Mouse (Mus musculus) intestine, embryonic 16.5 days (tissue): ENCODE data around the gene Wdr25. TPM values are rescaled to one million over a fixed set of nuclear protein-coding genes. Genes with fewer than 3 reads are reported as not detected.
A peak's percentile ranks its signal among the peaks of the same experiment; 100 is the strongest.

ENCODE experiments used
- ATAC-seq: fragments of 200-750 bp; cut with Nextera tagmentation; 2 replicates; pipeline ENCODE4 v1.8.0; 2017; ENCODE audit warnings: moderate TSS enrichment, moderate library complexity
- H3K27ac ChIP-seq: fragments of 300-500 bp; sonication (generic); 2 replicates; pipeline ENCODE4 v1.5.1; 2014; ENCODE audit warnings: mild to moderate bottlenecking, low read length
- H3K27me3 ChIP-seq: fragments of 300-500 bp; sonication (generic); replicated peaks from 2 replicates; pipeline ENCODE4 v1.6.1; 2014; ENCODE audit warnings: low read length, control low read depth, mixed read lengths; ENCODE audit not compliant: control insufficient read depth, insufficient read depth
- H3K36me3 ChIP-seq: fragments of 300-500 bp; sonication (generic); 2 replicates; pipeline ENCODE4 v1.6.1; 2014; ENCODE audit warnings: low read length, control low read depth; ENCODE audit not compliant: control insufficient read depth, insufficient read depth
- H3K4me1 ChIP-seq: fragments of 300-500 bp; sonication (generic); 2 replicates; pipeline ENCODE4 v1.6.1; 2014; ENCODE audit warnings: low read length, control low read depth, mixed read lengths; ENCODE audit not compliant: control insufficient read depth, insufficient read depth
- H3K4me2 ChIP-seq: fragments of 300-500 bp; sonication (generic); 2 replicates; pipeline ENCODE4 v1.6.1; 2014; ENCODE audit warnings: low read depth, low read length, control low read depth
- H3K4me3 ChIP-seq: fragments of 300-500 bp; sonication (generic); 2 replicates; pipeline ENCODE4 v1.5.1; 2014; ENCODE audit warnings: mild to moderate bottlenecking, low read length
- H3K9ac ChIP-seq: fragments of 300-500 bp; sonication (generic); 2 replicates; pipeline ENCODE4 v1.6.1; 2014; ENCODE audit warnings: low read depth, low read length
- H3K9me3 ChIP-seq: fragments of 300-500 bp; sonication (generic); 2 replicates; pipeline ENCODE4 v1.6.1; 2016; ENCODE audit warnings: low read length, control low read depth; ENCODE audit not compliant: control insufficient read depth
- WGBS: fragments of 180-500 bp; shearing (Covaris S2); extraction: QIAGEN DNeasy Blood & Tissue Kit; methylation state at CpG from one replicate; pipeline ENCODE4 v1.1.7; 2014; 5-methylcytosine and 5-hydroxymethylcytosine counted together
- polyA plus RNA-seq: library from polyadenylated mRNA; unstranded; fragments of >200 nt; fragmentation: Nextera tagmentation; extraction: Ambion mirVana; gene quantifications from 2 replicates; pipeline ENCODE4 v1.2.1, GENCODE M21; 2015

Gene Wdr25
- polyA plus RNA-seq, 1 experiment from 2014 or later = 6.9 TPM

GRCm38 (mm10) chr12:108981941-108982683, 88.7 kb downstream of the Wdr25 start:
- H3K9ac ChIP-seq = no peak overlapping the region
- peaks cover 7% of the 10 kb centered on the region; the same call in 1 of the 2 replicates for H3K4me1 ChIP-seq
- H3K27ac ChIP-seq = no peak overlapping the region
- no peaks in the 10 kb centered on the region for H3K36me3 ChIP-seq
- no peak overlapping the region for H3K4me2 ChIP-seq
- H3K4me3 ChIP-seq = no peak overlapping the region
- no peaks in the 10 kb centered on the region for H3K27me3 ChIP-seq
- 81% methylated on average over 14 of the region's 14 CpGs for WGBS
- no peaks in the 10 kb centered on the region for H3K9me3 ChIP-seq
- no peak for ATAC-seq

DNA sequence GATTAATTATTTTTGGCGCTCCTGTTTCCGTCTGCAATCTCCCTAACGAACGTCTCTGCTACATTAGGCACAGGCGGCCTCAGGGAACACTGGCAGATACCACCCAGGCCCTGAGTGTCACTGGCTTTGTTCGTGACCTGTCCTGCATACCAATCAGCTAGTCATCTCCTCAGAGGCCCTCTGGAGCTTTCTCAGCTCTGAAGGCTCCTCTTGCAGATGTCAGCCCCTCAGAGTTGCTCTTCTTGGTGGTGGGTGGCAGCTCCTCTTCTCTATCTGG, 89.2 kb downstream of the Wdr25 start:
- Histone ChIP-seq H3K36me3 (no peaks in the 10 kb centered on the region), H3K4me1 (peaks cover 7% of the 10 kb centered on the region; the same call in 1 of the 2 replicates), H3K27ac (no peak overlapping the region), H3K4me2 (no peak overlapping the region), H3K27me3 (no peaks in the 10 kb centered on the region), H3K4me3 (no peak overlapping the region), H3K9ac (no peak overlapping the region), H3K9me3 (no peaks in the 10 kb centered on the region)
- 76% methylated on average over 6 of the region's 6 CpGs for WGBS
- no peak for ATAC-seq

DNA sequence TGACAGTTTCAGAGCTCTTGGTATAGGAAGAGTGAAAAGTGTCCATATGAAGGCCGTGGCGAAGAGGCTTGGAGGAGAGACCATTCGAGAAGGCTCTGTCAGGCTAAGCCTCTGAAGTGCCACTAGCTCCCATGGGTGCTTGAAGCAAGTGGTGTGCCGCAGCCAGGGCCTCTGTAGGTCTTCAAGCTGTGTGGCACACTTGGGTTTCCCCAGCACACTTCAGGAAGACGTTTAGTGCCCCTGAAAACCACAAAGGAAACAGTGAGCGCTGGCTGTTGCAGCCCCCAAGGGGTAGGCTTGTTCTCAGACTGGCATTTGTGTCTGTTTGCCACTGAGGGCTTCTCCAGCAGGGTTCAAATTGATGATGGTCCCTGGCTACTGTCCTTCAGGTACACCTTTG, 90.1 kb downstream of the Wdr25 start:
- H3K9me3 ChIP-seq = no peaks in the 10 kb centered on the region
- no peak overlapping the region for H3K9ac ChIP-seq
- H3K27me3 ChIP-seq = no peaks in the 10 kb centered on the region
- peaks cover 7% of the 10 kb centered on the region; the same call in 1 of the 2 replicates for H3K4me1 ChIP-seq
- H3K36me3 ChIP-seq = no peaks in the 10 kb centered on the region
- WGBS = 89% methylated on average over 6 of the region's 6 CpGs
- no peak for ATAC-seq
- no peak overlapping the region for H3K4me2 ChIP-seq
- H3K27ac ChIP-seq = no peak overlapping the region
- no peak overlapping the region for H3K4me3 ChIP-seq

DNA sequence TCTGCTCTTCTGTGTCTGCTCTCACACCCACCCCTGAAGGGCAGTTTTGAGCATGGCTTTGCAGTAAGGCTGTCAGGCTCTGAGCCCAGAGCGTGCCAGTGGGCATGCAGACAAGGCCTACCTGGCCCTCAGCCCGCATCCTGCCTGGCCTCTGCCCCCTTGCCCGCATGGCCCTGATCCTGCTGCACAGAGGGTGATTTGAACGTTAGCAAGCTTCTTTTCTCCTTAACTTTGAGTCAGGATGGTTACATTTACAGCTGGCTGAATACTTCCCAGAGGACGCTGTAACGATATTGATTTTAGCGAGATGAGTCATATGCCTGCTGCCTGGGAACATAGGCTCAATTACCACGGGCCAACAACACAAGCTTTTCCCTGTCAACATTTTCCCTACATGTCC, 91.0 kb downstream of the Wdr25 start:
- H3K4me3 ChIP-seq = no peak overlapping the region
- H3K27me3 ChIP-seq = no peaks in the 10 kb centered on the region
- H3K27ac ChIP-seq = no peak overlapping the region
- no peak overlapping the region for H3K9ac ChIP-seq
- H3K9me3 ChIP-seq = no peaks in the 10 kb centered on the region
- WGBS = 64% methylated on average over 8 of the region's 8 CpGs
- peaks cover 7% of the 10 kb centered on the region; the same call in 1 of the 2 replicates for H3K4me1 ChIP-seq
- no peak overlapping the region for H3K4me2 ChIP-seq
- no peaks in the 10 kb centered on the region for H3K36me3 ChIP-seq
- no peak for ATAC-seq

DNA sequence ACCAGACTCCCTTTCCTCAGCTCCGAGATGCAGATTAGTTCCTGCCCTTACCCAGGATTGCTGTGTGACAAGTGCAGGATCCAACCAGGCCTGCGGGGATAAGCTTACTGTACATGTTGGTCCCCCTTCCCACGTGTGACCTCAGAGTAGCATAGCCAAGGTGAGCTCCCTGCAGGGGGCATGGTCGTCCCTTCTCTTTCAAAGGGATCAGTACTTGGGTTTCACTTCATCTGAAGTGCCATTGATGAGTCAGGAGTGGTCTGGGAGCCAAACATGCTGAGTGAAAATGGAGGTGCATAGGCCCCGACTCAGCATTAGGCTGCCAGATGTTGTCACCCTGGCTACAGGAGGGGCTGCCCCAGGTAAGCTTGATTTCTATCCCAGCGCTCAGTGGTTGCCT, 91.6 kb downstream of the Wdr25 start:
- peaks cover 7% of the 10 kb centered on the region; the same call in 1 of the 2 replicates for H3K4me1 ChIP-seq
- 69% methylated on average over 6 of the region's 6 CpGs for WGBS
- H3K9me3 ChIP-seq = no peaks in the 10 kb centered on the region
- H3K9ac ChIP-seq = no peak overlapping the region
- ATAC-seq = no peak
- H3K4me2 ChIP-seq = no peak overlapping the region
- no peaks in the 10 kb centered on the region for H3K27me3 ChIP-seq
- no peak overlapping the region for H3K27ac ChIP-seq
- no peaks in the 10 kb centered on the region for H3K36me3 ChIP-seq
- no peak overlapping the region for H3K4me3 ChIP-seq

GRCm38 (mm10) chr12:108987448-108987847, 94.0 kb downstream of the Wdr25 start:
- no peak overlapping the region for H3K27ac ChIP-seq
- H3K4me2 ChIP-seq = no peak overlapping the region
- no peak for ATAC-seq
- no peaks in the 10 kb centered on the region for H3K36me3 ChIP-seq
- WGBS = 92% methylated on average over 9 of the region's 9 CpGs
- H3K9me3 ChIP-seq = no peaks in the 10 kb centered on the region
- peaks cover 7% of the 10 kb centered on the region; the same call in 1 of the 2 replicates for H3K4me1 ChIP-seq
- H3K9ac ChIP-seq = no peak overlapping the region
- H3K27me3 ChIP-seq = no peaks in the 10 kb centered on the region
- no peak overlapping the region for H3K4me3 ChIP-seq

- H3K4me1 ChIP-seq = no peaks in the 10 kb centered on the region
- no peaks in the 10 kb centered on the region for H3K27me3 ChIP-seq
- H3K36me3 ChIP-seq = no peaks in the 10 kb centered on the region
- ATAC-seq = no peak
- no peak overlapping the region for H3K27ac ChIP-seq
- H3K9ac ChIP-seq = no peak overlapping the region
- H3K4me3 ChIP-seq = no peak overlapping the region
- H3K4me2 ChIP-seq = no peak overlapping the region
- WGBS = 45% methylated on average over 9 of the region's 9 CpGs
- no peaks in the 10 kb centered on the region for H3K9me3 ChIP-seq
These were observed 97.0 kb downstream of the Wdr25 start for GRCm38 (mm10) chr12:108990425-108990824.

GRCm38 (mm10) chr12:108993046-108993445, 99.6 kb downstream of the Wdr25 start:
- no peaks in the 10 kb centered on the region for H3K4me1 ChIP-seq
- H3K9me3 ChIP-seq = no peaks in the 10 kb centered on the region
- H3K27ac ChIP-seq = no peak overlapping the region
- H3K9ac ChIP-seq = no peak overlapping the region
- WGBS = 66% methylated on average over 2 of the region's 2 CpGs
- H3K27me3 ChIP-seq = no peaks in the 10 kb centered on the region
- no peak overlapping the region for H3K4me2 ChIP-seq
- no peak overlapping the region for H3K4me3 ChIP-seq
- no peak for ATAC-seq
- no peaks in the 10 kb centered on the region for H3K36me3 ChIP-seq

DNA sequence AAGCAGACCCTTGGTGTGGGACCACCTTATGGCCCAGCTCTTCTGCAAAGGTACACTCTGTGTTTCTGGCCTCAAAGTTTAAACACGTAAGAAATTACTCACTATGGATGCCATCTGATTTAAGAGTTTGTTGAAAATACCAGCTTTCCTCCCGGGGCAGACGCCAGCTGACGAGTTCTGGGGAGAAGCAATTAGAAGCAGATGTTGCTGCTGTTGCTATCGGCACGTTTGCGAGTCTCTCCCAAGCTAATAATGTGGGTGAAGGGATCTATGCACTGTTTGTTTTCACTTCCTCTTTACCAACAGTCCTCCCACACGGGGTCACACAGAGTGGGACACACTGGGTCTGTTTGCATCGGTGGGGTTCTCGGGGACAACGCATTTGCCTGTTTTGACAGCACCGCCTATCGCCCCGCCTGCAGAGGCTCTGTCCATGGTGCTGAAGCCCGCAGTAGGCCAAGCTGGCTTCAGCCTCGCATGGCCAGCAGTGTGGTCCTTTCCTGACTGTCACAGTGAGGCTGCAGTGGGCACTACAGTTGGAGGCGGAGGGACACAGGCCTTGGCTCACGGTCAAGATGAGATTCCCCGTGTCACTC, 101.1 kb downstream of the Wdr25 start:
- peak overlapping the region; percentile 40; the same call in 1 of the 2 replicates for H3K4me2 ChIP-seq
- whole genome bisulfite sequencing = 5% methylated on average over 19 of the region's 19 CpGs
- ATAC-seq = peak; percentile 53
- no peak overlapping the region for H3K27ac ChIP-seq
- no peaks in the 10 kb centered on the region for H3K9me3 ChIP-seq
- no peak overlapping the region for H3K4me3 ChIP-seq
- no peaks in the 10 kb centered on the region for H3K27me3 ChIP-seq
- H3K9ac ChIP-seq = no peak overlapping the region
- H3K36me3 ChIP-seq = no peaks in the 10 kb centered on the region
- no peaks in the 10 kb centered on the region for H3K4me1 ChIP-seq
